Mouse (Mus musculus) heart, adult 9 months (tissue): ENCODE measurements around the gene B4galt1.
A peak's percentile ranks its signal among the peaks of the same experiment; 100 is the strongest.

Experiments
- DNase-seq, 2 experiments: peaks; one replicate each; pipeline ENCODE4 v3.0.0; 2022; ENCODE audit warnings: low spot score in 2 of 2

The B4galt1 gene

GRCm38 (mm10) chr4:40843726-40844125 lies 10.1 kb downstream of the B4galt1 start:
- peak in 1 of 2 experiments; percentile 35 for DNase-seq

GRCm38 (mm10) chr4:40840448-40840847 lies 13.4 kb downstream of the B4galt1 start:
- DNase-seq, result no peak

- DNase-seq, result no peak
These were observed 14.6 kb downstream of the B4galt1 start for GRCm38 (mm10) chr4:40839251-40839650.

- peak in 1 of 2 experiments; percentile 73 for DNase-seq
These were observed 16.1 kb downstream of the B4galt1 start for GRCm38 (mm10) chr4:40837451-40838285.

- DNase-seq, result no peak
These were observed 16.8 kb downstream of the B4galt1 start for GRCm38 (mm10) chr4:40837008-40837407.

- no peak for DNase-seq
These were observed 18.9 kb downstream of the B4galt1 start for GRCm38 (mm10) chr4:40834872-40835271.

GRCm38 (mm10) chr4:40834232-40834786 lies 19.5 kb downstream of the B4galt1 start:
- no peak for DNase-seq

GRCm38 (mm10) chr4:40833381-40834231 lies 20.2 kb downstream of the B4galt1 start:
- no peak for DNase-seq

- no peak for DNase-seq
These were observed 23.3 kb downstream of the B4galt1 start for GRCm38 (mm10) chr4:40830530-40830929.

GRCm38 (mm10) chr4:40829654-40830400 lies 24.0 kb downstream of the B4galt1 start:
- no peak for DNase-seq

- DNase-seq, result peak; percentile 87 to 88
These were observed 24.9 kb downstream of the B4galt1 start for GRCm38 (mm10) chr4:40828910-40829309.

GRCm38 (mm10) chr4:40827926-40828325 lies 25.9 kb downstream of the B4galt1 start:
- DNase-seq, result no peak

- no peak for DNase-seq
These were observed 27.0 kb downstream of the B4galt1 start for GRCm38 (mm10) chr4:40826810-40827209.

- DNase-seq, result no peak
These were observed 27.8 kb downstream of the B4galt1 start for GRCm38 (mm10) chr4:40825981-40826380.

- no peak for DNase-seq
These were observed 28.7 kb downstream of the B4galt1 start for GRCm38 (mm10) chr4:40825146-40825545.

- DNase-seq, result no peak
These were observed 29.3 kb downstream of the B4galt1 start for GRCm38 (mm10) chr4:40824505-40824904.

- no peak for DNase-seq
These were observed 30.1 kb downstream of the B4galt1 start for GRCm38 (mm10) chr4:40823664-40824063.

- DNase-seq, result no peak
These were observed 30.7 kb downstream of the B4galt1 start for GRCm38 (mm10) chr4:40823151-40823550.

GRCm38 (mm10) chr4:40821303-40822023 lies 32.3 kb downstream of the B4galt1 start:
- no peak for DNase-seq

GRCm38 (mm10) chr4:40820903-40821302 lies 32.9 kb downstream of the B4galt1 start:
- DNase-seq, result no peak

GRCm38 (mm10) chr4:40820024-40820423 lies 33.8 kb downstream of the B4galt1 start:
- no peak for DNase-seq
